Mouse (Mus musculus): ENCODE data around the gene Fam155a. TPM values are rescaled to one million over a fixed set of nuclear protein-coding genes. Genes with fewer than 3 reads are reported as not detected.

The Fam155a gene
- polyA plus RNA-seq, 1 experiment from 2014 or later = 0.96 TPM

GRCm38 (mm10) chr8:9428846-9429245 lies 342.1 kb downstream of the Fam155a start:
- Histone ChIP-seq H3K4me1 (replicated peaks; ENCODE audit: control insufficient read depth, insufficient read depth, low read length) (no peaks in the 10 kb centered on the region), H3K9me3 (ENCODE audit: control insufficient read depth) (no peaks in the 10 kb centered on the region), H3K27ac (ENCODE audit: low read depth, low read length) (no peak overlapping the region), H3K9ac (ENCODE audit: low read depth, low read length) (no peak overlapping the region), H3K4me3 (ENCODE audit: low read depth, low read length) (no peak overlapping the region), H3K27me3 (replicated peaks; ENCODE audit: control insufficient read depth, insufficient read depth, low read length) (no peaks in the 10 kb centered on the region), H3K36me3 (ENCODE audit: control insufficient read depth, insufficient read depth) (no peaks in the 10 kb centered on the region), H3K4me2 (replicated peaks; ENCODE audit: low read depth) (no peak overlapping the region)
- 70% methylated on average over 4 of the region's 4 CpGs for WGBS
- no peak for ATAC-seq
- TF ChIP-seq CTCF (IDR thresholded peaks at IDR 0.05; ENCODE audit: low read depth) = no peak

DNA sequence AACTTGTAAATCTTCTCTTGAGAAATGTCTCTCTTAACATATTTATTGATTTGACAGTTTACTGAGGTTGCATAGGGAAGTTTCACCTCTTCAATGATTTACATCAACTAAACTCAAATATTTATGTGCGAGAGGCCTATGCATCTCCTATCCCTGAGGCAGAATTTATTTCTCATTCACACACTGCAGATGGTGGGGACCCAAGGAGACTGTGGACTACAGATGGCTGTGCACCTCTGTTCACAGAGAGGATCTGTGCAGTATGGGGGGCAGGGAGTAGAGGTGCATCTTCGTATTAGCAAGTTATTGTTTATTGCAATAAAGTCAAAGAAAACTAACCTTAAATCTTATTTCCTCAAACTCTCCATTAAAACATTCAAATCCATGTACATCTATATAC lies 346.9 kb downstream of the Fam155a start:
- 59% methylated on average over 2 of the region's 2 CpGs for WGBS
- no peak for ATAC-seq
- Histone ChIP-seq H3K27me3 (replicated peaks; ENCODE audit: control insufficient read depth, insufficient read depth, low read length) (no peaks in the 10 kb centered on the region), H3K4me3 (ENCODE audit: low read depth, low read length) (no peak overlapping the region), H3K9ac (ENCODE audit: low read depth, low read length) (no peak overlapping the region), H3K4me2 (replicated peaks; ENCODE audit: low read depth) (no peak overlapping the region), H3K9me3 (ENCODE audit: control insufficient read depth) (no peaks in the 10 kb centered on the region), H3K36me3 (ENCODE audit: control insufficient read depth, insufficient read depth) (no peaks in the 10 kb centered on the region), H3K27ac (ENCODE audit: low read depth, low read length) (no peak overlapping the region), H3K4me1 (replicated peaks; ENCODE audit: control insufficient read depth, insufficient read depth, low read length) (no peaks in the 10 kb centered on the region)
- TF ChIP-seq CTCF (IDR thresholded peaks at IDR 0.05; ENCODE audit: low read depth) = no peak

GRCm38 (mm10) chr8:9423590-9423989 lies 347.4 kb downstream of the Fam155a start:
- Histone ChIP-seq H3K36me3 (ENCODE audit: control insufficient read depth, insufficient read depth) (no peaks in the 10 kb centered on the region), H3K27me3 (replicated peaks; ENCODE audit: control insufficient read depth, insufficient read depth, low read length) (no peaks in the 10 kb centered on the region), H3K4me2 (replicated peaks; ENCODE audit: low read depth) (no peak overlapping the region), H3K9ac (ENCODE audit: low read depth, low read length) (no peak overlapping the region), H3K27ac (ENCODE audit: low read depth, low read length) (no peak overlapping the region), H3K9me3 (ENCODE audit: control insufficient read depth) (no peaks in the 10 kb centered on the region), H3K4me1 (replicated peaks; ENCODE audit: control insufficient read depth, insufficient read depth, low read length) (no peaks in the 10 kb centered on the region), H3K4me3 (ENCODE audit: low read depth, low read length) (no peak overlapping the region)
- TF ChIP-seq CTCF (IDR thresholded peaks at IDR 0.05; ENCODE audit: low read depth) = no peak
- ATAC-seq = no peak
- WGBS = 41% methylated on average over 5 of the region's 5 CpGs

GRCm38 (mm10) chr8:9423184-9423583 lies 347.8 kb downstream of the Fam155a start:
- no peak for TF ChIP-seq CTCF (IDR thresholded peaks at IDR 0.05; ENCODE audit: low read depth)
- Histone ChIP-seq H3K27me3 (replicated peaks; ENCODE audit: control insufficient read depth, insufficient read depth, low read length) (no peaks in the 10 kb centered on the region), H3K4me3 (ENCODE audit: low read depth, low read length) (no peak overlapping the region), H3K4me1 (replicated peaks; ENCODE audit: control insufficient read depth, insufficient read depth, low read length) (no peaks in the 10 kb centered on the region), H3K27ac (ENCODE audit: low read depth, low read length) (no peak overlapping the region), H3K36me3 (ENCODE audit: control insufficient read depth, insufficient read depth) (no peaks in the 10 kb centered on the region), H3K9me3 (ENCODE audit: control insufficient read depth) (no peaks in the 10 kb centered on the region), H3K9ac (ENCODE audit: low read depth, low read length) (no peak overlapping the region), H3K4me2 (replicated peaks; ENCODE audit: low read depth) (no peak overlapping the region)
- no peak for ATAC-seq
- 59% methylated on average over 2 of the region's 2 CpGs for WGBS

- no peak for ATAC-seq
- Histone ChIP-seq H3K27me3 (replicated peaks; ENCODE audit: control insufficient read depth, insufficient read depth, low read length) (no peaks in the 10 kb centered on the region), H3K4me3 (ENCODE audit: low read depth, low read length) (no peak overlapping the region), H3K9me3 (ENCODE audit: control insufficient read depth) (no peaks in the 10 kb centered on the region), H3K9ac (ENCODE audit: low read depth, low read length) (no peak overlapping the region), H3K4me2 (replicated peaks; ENCODE audit: low read depth) (no peak overlapping the region), H3K27ac (ENCODE audit: low read depth, low read length) (no peak overlapping the region), H3K4me1 (replicated peaks; ENCODE audit: control insufficient read depth, insufficient read depth, low read length) (no peaks in the 10 kb centered on the region), H3K36me3 (ENCODE audit: control insufficient read depth, insufficient read depth) (no peaks in the 10 kb centered on the region)
- TF ChIP-seq CTCF (IDR thresholded peaks at IDR 0.05; ENCODE audit: low read depth) = no peak
- WGBS = 50% methylated on average over 10 of the region's 10 CpGs
Observed at GRCm38 (mm10) chr8:9418856-9419800, 351.8 kb downstream of the Fam155a start.

GRCm38 (mm10) chr8:9416189-9416588 lies 354.8 kb downstream of the Fam155a start:
- Histone ChIP-seq H3K4me3 (ENCODE audit: low read depth, low read length) (no peak overlapping the region), H3K9ac (ENCODE audit: low read depth, low read length) (no peak overlapping the region), H3K9me3 (ENCODE audit: control insufficient read depth) (no peaks in the 10 kb centered on the region), H3K27me3 (replicated peaks; ENCODE audit: control insufficient read depth, insufficient read depth, low read length) (no peaks in the 10 kb centered on the region), H3K4me2 (replicated peaks; ENCODE audit: low read depth) (no peak overlapping the region), H3K4me1 (replicated peaks; ENCODE audit: control insufficient read depth, insufficient read depth, low read length) (no peaks in the 10 kb centered on the region), H3K36me3 (ENCODE audit: control insufficient read depth, insufficient read depth) (no peaks in the 10 kb centered on the region), H3K27ac (ENCODE audit: low read depth, low read length) (no peak overlapping the region)
- WGBS = 86% methylated on average over 9 of the region's 9 CpGs
- ATAC-seq = no peak
- no peak for TF ChIP-seq CTCF (IDR thresholded peaks at IDR 0.05; ENCODE audit: low read depth)

All from intestine, postnatal 0 days (tissue).